Mouse (Mus musculus) layer of hippocampus, adult 9-10 months (tissue): ENCODE results near the gene Klk13.
"Not testable (repeated sequence)": the region's sequence is repeated elsewhere in the genome, so short reads cannot be mapped to it uniquely, and the experiment has no call there.

Experiments used
- DNase-seq: peaks from one replicate; pipeline ENCODE4 v3.0.0; 2022; ENCODE audit warnings: low spot score

Gene Klk13

DNA sequence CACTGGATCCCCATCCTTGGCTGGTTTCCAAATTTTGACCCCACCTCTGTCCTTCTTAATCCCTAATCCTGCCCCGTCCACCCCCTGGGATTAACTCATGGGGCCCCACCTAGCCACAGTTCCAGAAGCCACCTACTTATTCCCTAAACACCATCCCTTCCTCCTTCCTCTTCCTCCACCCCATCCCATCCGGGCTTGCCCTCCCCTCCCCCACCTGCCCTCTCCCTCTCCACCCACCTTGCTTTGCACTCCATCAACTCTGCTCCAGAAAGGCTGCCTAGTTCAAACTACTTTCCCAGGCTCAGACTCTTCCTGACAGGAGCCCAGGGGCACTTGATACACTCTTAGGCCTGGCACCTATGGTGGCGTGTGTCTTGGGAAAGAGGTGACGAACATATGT is at the start of gene Klk13:
Gene Klk13, plus strand, starts transcription at position 301 of the 400 bp plus-strand sequence.
- no peak for DNase-seq

DNA sequence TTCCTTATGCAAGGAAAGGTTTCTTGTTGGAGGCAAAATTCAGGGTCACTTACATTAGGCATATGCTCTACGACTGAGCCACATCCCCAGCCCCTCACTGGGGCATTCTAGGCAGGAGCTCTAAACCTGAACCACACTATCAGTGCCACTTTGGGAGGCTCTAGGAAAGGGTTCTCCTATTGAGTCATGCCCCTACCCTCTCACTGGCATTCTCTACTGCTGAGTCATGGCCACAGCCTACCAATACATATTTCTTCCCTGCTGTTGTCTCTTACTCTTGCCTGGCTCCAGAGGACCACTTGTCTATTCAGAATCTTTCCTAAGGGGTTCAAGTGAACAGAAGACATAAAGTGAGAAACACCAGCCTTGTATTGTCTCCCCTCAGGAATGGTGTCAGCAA is 49.6 kb upstream of the Klk13 start:
- DNase-seq: no peak

- not testable (repeated sequence) for DNase-seq
Observed at GRCm38 (mm10) chr7:43667221-43667620, 45.1 kb upstream of the Klk13 start.

- no peak for DNase-seq
Observed at GRCm38 (mm10) chr7:43668582-43668981, 43.8 kb upstream of the Klk13 start.

DNA sequence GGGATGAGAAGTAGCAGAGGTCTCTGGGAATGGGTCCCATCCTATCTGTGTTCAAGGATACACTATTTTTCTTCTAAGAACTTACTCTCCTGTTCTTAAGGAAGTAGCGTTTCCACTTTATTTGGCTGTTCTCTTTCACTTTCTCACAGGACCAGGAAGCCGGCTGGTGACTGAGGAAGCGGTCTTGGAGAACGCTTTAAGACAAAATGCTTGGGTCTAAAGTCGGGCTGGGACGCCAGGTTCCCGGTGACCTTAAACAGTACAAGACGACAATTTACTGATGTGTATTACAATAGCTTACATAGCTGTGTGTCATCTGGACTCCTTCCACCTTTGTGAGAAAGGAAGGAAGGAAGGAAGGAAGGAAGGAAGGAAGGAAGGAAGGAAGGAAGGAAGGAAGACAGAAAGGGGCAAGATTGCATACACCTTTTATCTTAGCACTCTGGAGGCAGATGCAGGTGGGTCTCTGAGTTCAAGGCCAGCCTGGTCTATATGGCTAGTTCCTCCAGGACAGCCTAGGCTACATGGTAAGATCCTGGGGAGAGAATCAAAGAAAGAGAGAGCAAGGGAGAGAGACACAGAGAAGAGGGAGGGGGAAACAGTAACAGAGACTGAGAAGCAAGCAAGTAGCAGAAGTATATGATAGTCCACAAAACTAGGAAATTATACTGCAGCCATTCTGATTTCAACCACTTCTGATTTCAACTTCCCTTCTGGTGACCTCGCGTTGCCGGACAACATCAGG is 41.1 kb upstream of the Klk13 start:
- no peak for DNase-seq

- peak; percentile 96 for DNase-seq
Observed at GRCm38 (mm10) chr7:43671809-43672580, 40.4 kb upstream of the Klk13 start, which contains the start of gene Ctu1. TSS of gene Ctu1 (plus strand) at chr7:43672016.

- DNase-seq: no peak
Observed at GRCm38 (mm10) chr7:43672581-43673260, 39.6 kb upstream of the Klk13 start.

DNA sequence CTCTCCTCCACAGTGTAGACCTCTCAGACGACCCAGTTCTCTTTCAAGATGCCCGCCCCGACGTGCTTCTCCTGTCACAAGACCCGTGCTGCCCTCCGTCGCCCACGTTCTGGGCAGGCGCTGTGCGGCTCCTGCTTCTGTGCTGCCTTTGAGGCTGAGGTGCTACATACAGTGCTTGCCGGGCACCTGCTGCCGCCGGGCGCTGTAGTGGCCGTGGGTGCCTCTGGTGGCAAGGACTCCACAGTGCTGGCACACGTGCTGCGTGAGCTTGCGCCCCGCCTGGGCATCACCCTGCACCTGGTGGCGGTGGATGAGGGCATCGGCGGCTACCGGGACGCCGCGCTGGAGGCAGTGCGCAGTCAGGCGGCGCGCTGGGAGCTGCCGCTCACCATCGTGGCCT is 37.3 kb upstream of the Klk13 start:
- DNase-seq: no peak

- no peak for DNase-seq
Observed at GRCm38 (mm10) chr7:43678517-43678916, 33.9 kb upstream of the Klk13 start.

- peak; percentile 59 for DNase-seq
Observed at GRCm38 (mm10) chr7:43680960-43681359, 31.4 kb upstream of the Klk13 start.

- not testable (repeated sequence) for DNase-seq
Observed at GRCm38 (mm10) chr7:43682511-43682910, 29.9 kb upstream of the Klk13 start.

GRCm38 (mm10) chr7:43685088-43685487 is 27.3 kb upstream of the Klk13 start:
- no peak for DNase-seq

DNA sequence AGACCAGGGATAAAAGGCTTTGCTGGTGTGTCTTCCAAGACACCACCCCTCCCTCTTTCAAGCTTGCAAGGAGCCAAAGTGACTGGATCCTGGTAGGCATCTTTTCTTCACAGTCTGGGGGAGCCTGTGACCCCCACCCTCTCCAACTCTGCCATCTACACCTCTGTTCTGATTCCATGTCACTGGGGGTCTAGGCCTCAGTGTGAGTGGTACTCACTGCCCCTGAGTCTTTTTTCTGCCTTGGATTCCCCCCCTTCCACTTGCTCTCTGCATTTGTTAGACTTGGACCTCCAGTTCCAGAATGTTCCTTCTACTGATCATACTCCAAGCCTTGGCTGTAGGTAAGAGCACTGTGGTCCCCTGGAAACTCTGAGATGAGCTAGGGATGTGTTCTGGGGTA is 22.2 kb upstream of the Klk13 start, which contains the start of gene Klk14:
Gene Klk14, plus strand, starts transcription at position 301 of the 400 bp plus-strand sequence.
- DNase-seq: no peak

DNA sequence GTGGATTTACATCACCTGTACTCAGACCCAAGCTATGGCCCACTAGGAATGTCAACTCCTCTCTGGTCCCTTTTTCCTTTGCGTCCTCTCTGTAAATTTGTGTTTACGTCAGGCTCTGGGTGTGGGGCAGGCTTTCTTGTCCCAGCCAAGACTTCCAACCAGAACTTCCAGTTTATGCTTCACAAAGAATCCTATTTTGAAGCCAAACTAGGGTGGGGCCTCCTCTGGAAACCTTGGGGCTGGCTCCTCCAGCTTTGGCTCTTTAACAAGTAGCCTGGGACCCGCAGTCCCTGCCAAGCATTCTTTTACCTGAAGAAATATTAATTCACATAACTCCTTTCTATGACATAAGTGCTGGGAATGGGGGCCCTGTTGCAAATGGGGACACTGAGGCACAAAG is 2.3 kb upstream of the Klk13 start:
- no peak for DNase-seq

GRCm38 (mm10) chr7:43712917-43713316 is 550 bp downstream of the Klk13 start:
- no peak for DNase-seq

GRCm38 (mm10) chr7:43713741-43714351 is 1.5 kb downstream of the Klk13 start:
- DNase-seq: no peak

- no peak for DNase-seq
Observed at GRCm38 (mm10) chr7:43747788-43748187, 35.4 kb downstream of the Klk13 start.

- DNase-seq: no peak
Observed at GRCm38 (mm10) chr7:43752806-43753205, 40.4 kb downstream of the Klk13 start.

GRCm38 (mm10) chr7:43766484-43766883 is 54.1 kb downstream of the Klk13 start:
- no peak for DNase-seq

- DNase-seq: no peak
Observed at GRCm38 (mm10) chr7:43768597-43768996, 56.2 kb downstream of the Klk13 start, which contains the start of gene Klk12. TSS of gene Klk12 (plus strand) at chr7:43768897.

- DNase-seq: no peak
Observed at GRCm38 (mm10) chr7:43769636-43770035, 57.3 kb downstream of the Klk13 start.

- DNase-seq: no peak
Observed at GRCm38 (mm10) chr7:43770701-43771100, 58.3 kb downstream of the Klk13 start.
